Mouse (Mus musculus) ES-Bruce4 (cell line): ENCODE measurements around the gene Lrrc1. TPM values are rescaled to one million over a fixed set of nuclear protein-coding genes. Genes with fewer than 3 reads are reported as not detected.

Experiments used
- H3K27ac ChIP-seq: 2 replicates; pipeline ENCODE4 v1.5.1; 2012; ENCODE audit warnings: low read length, inconsistent platforms; ENCODE audit not compliant: insufficient read depth
- H3K27me3 ChIP-seq: 2 replicates; pipeline ENCODE4 v1.6.1; 2012; ENCODE audit warnings: mild to moderate bottlenecking, low read length, inconsistent platforms; ENCODE audit not compliant: control insufficient read depth, poor library complexity, insufficient read depth, severe bottlenecking
- H3K36me3 ChIP-seq: 2 replicates; pipeline ENCODE4 v1.6.1; 2012; ENCODE audit warnings: inconsistent platforms, mild to moderate bottlenecking, low read length, moderate library complexity; ENCODE audit not compliant: control insufficient read depth, poor library complexity, insufficient read depth, severe bottlenecking
- H3K4me1 ChIP-seq: one replicate; pipeline ENCODE4 v1.8.1; 2011; ENCODE audit warnings: low read length; ENCODE audit not compliant: control insufficient read depth, insufficient read depth
- H3K4me3 ChIP-seq: 2 replicates; pipeline ENCODE4 v1.5.1; 2011; ENCODE audit warnings: low read depth, mild to moderate bottlenecking, low read length
- H3K9ac ChIP-seq: 2 replicates; pipeline ENCODE4 v1.6.1; 2012; ENCODE audit warnings: low read depth, mild to moderate bottlenecking, inconsistent platforms; ENCODE audit not compliant: poor library complexity, severe bottlenecking
- H3K9me3 ChIP-seq: replicated peaks from 2 replicates; pipeline ENCODE4 v1.6.1; 2012; ENCODE audit warnings: mild to moderate bottlenecking, low read length, inconsistent platforms; ENCODE audit not compliant: control insufficient read depth, poor library complexity, insufficient read depth, severe bottlenecking
- CTCF ChIP-seq: IDR thresholded peaks from one replicate; pipeline ENCODE4 v1.8.1; 2011; ENCODE audit warnings: low read depth, low read length
- EP300 ChIP-seq: IDR thresholded peaks from 2 replicates; pipeline ENCODE4 v1.6.1; 2011; ENCODE audit warnings: low read depth, low read length; ENCODE audit not compliant: insufficient read depth
- POLR2A ChIP-seq: IDR thresholded peaks from one replicate; pipeline ENCODE4 v1.8.1; 2011; ENCODE audit warnings: low read length; ENCODE audit not compliant: insufficient read depth
- polyA plus RNA-seq: library from polyadenylated mRNA; stranded (reverse); fragments of >200 nt; gene quantifications from 2 replicates; pipeline ENCODE4 v1.2.4, GENCODE M21; 2011; ENCODE audit warnings: low read depth; ENCODE audit not compliant: missing spikeins, insufficient read depth, insufficient read length

The Lrrc1 gene
- polyA plus RNA-seq, 1 experiment, result 20.9 TPM

- no peaks in the 10 kb centered on the region for H3K36me3 ChIP-seq
- H3K27me3 ChIP-seq, result no peaks in the 10 kb centered on the region
- no peaks in the 10 kb centered on the region for H3K9me3 ChIP-seq
- no peak overlapping the region for H3K27ac ChIP-seq
- no peak overlapping the region for H3K4me3 ChIP-seq
- H3K9ac ChIP-seq, result no peak overlapping the region
- no peaks in the 10 kb centered on the region for H3K4me1 ChIP-seq
- TF ChIP-seq CTCF (peak; percentile 8), EP300 (no peak), POLR2A (no peak)
Measured at GRCm38 (mm10) chr9:77551036-77551512, 6.4 kb upstream of the Lrrc1 start.

- Histone ChIP-seq H3K27me3 (no peaks in the 10 kb centered on the region), H3K4me1 (no peaks in the 10 kb centered on the region), H3K4me3 (no peak overlapping the region), H3K9me3 (no peaks in the 10 kb centered on the region), H3K27ac (no peak overlapping the region), H3K36me3 (no peaks in the 10 kb centered on the region), H3K9ac (no peak overlapping the region)
- no peak for TF ChIP-seq POLR2A
- TF ChIP-seq CTCF, result no peak
- no peak for TF ChIP-seq EP300
Measured at GRCm38 (mm10) chr9:77546010-77546409, 1.3 kb upstream of the Lrrc1 start.

GRCm38 (mm10) chr9:77545068-77545421, 375 bp upstream of the Lrrc1 start:
- H3K9me3 ChIP-seq, result no peaks in the 10 kb centered on the region
- H3K36me3 ChIP-seq, result no peaks in the 10 kb centered on the region
- H3K9ac ChIP-seq, result peak overlapping the region; percentile 76
- H3K27ac ChIP-seq, result no peak overlapping the region
- no peaks in the 10 kb centered on the region for H3K4me1 ChIP-seq
- no peak for TF ChIP-seq CTCF
- TF ChIP-seq POLR2A, result no peak
- TF ChIP-seq EP300, result no peak
- H3K27me3 ChIP-seq, result no peaks in the 10 kb centered on the region
- H3K4me3 ChIP-seq, result peak overlapping the region; percentile 85

- H3K4me3 ChIP-seq, result peak overlapping the region; percentile 80
- no peaks in the 10 kb centered on the region for H3K36me3 ChIP-seq
- no peaks in the 10 kb centered on the region for H3K4me1 ChIP-seq
- H3K9me3 ChIP-seq, result no peaks in the 10 kb centered on the region
- H3K27me3 ChIP-seq, result no peaks in the 10 kb centered on the region
- peak overlapping the region; percentile 76 for H3K9ac ChIP-seq
- peak; percentile 20 for TF ChIP-seq CTCF
- no peak for TF ChIP-seq EP300
- TF ChIP-seq POLR2A, result no peak
- no peak overlapping the region for H3K27ac ChIP-seq
Measured at GRCm38 (mm10) chr9:77543351-77544321, 1.0 kb downstream of the Lrrc1 start.

GRCm38 (mm10) chr9:77541556-77541955, 3.1 kb downstream of the Lrrc1 start:
- no peak overlapping the region for H3K27ac ChIP-seq
- no peaks in the 10 kb centered on the region for H3K9me3 ChIP-seq
- no peak overlapping the region for H3K4me3 ChIP-seq
- TF ChIP-seq CTCF, result no peak
- TF ChIP-seq POLR2A, result no peak
- no peak for TF ChIP-seq EP300
- H3K36me3 ChIP-seq, result no peaks in the 10 kb centered on the region
- H3K4me1 ChIP-seq, result no peaks in the 10 kb centered on the region
- no peak overlapping the region for H3K9ac ChIP-seq
- H3K27me3 ChIP-seq, result no peaks in the 10 kb centered on the region

GRCm38 (mm10) chr9:77539232-77539631, 5.4 kb downstream of the Lrrc1 start:
- Histone ChIP-seq H3K4me3 (no peak overlapping the region), H3K9ac (no peak overlapping the region), H3K27me3 (no peaks in the 10 kb centered on the region), H3K4me1 (peaks cover 2% of the 10 kb centered on the region), H3K36me3 (no peaks in the 10 kb centered on the region), H3K27ac (no peak overlapping the region), H3K9me3 (no peaks in the 10 kb centered on the region)
- TF ChIP-seq POLR2A, result no peak
- TF ChIP-seq CTCF, result no peak
